Mouse (Mus musculus) limb, embryonic 14.5 days (tissue): Measurements from ENCODE around the gene Med22. TPM values are rescaled to one million over a fixed set of nuclear protein-coding genes. Genes with fewer than 3 reads are reported as not detected.

Source experiments
- ATAC-seq: fragments of 200-750 bp; cut with Nextera tagmentation; 2 replicates; pipeline ENCODE4 v1.8.0; 2017; ENCODE audit warnings: low read depth, moderate number of reproducible peaks, moderate TSS enrichment; ENCODE audit not compliant: low FRiP score
- DNase-seq: peaks from one replicate; pipeline ENCODE4 v3.0.0-alpha.2; 2015; ENCODE audit warnings: low spot score
- H3K27ac ChIP-seq: fragments of 300-500 bp; sonication (generic); replicated peaks from 2 replicates; pipeline ENCODE4 v1.5.1; 2014; ENCODE audit warnings: low read depth, mild to moderate bottlenecking, low read length, moderate library complexity, mixed read lengths
- H3K27me3 ChIP-seq: fragments of 300-500 bp; sonication (generic); 2 replicates; pipeline ENCODE4 v1.6.1; 2014; ENCODE audit warnings: low read length, mixed read lengths; ENCODE audit not compliant: control insufficient read depth, insufficient read depth
- H3K36me3 ChIP-seq: fragments of 300-500 bp; sonication (generic); 2 replicates; pipeline ENCODE4 v1.6.1; 2014; ENCODE audit warnings: mild to moderate bottlenecking, low read length, moderate library complexity, mixed read lengths; ENCODE audit not compliant: control insufficient read depth, insufficient read depth
- H3K4me1 ChIP-seq: fragments of 300-500 bp; sonication (generic); 2 replicates; pipeline ENCODE4 v1.6.1; 2014; ENCODE audit warnings: antibody characterized with exemption, low read length, mixed read lengths; ENCODE audit not compliant: control insufficient read depth, insufficient read depth
- H3K4me2 ChIP-seq: fragments of 300-500 bp; sonication (generic); replicated peaks from 2 replicates; pipeline ENCODE4 v1.6.1; 2014; ENCODE audit warnings: low read depth, mild to moderate bottlenecking, low read length, moderate library complexity; ENCODE audit not compliant: severe bottlenecking
- H3K4me3 ChIP-seq: fragments of 300-500 bp; sonication (generic); replicated peaks from 2 replicates; pipeline ENCODE4 v1.5.1; 2014; ENCODE audit warnings: low read length
- H3K9ac ChIP-seq: fragments of 300-500 bp; sonication (generic); 2 replicates; pipeline ENCODE4 v1.6.1; 2014; ENCODE audit warnings: mild to moderate bottlenecking, low read depth, low read length, moderate library complexity; ENCODE audit not compliant: severe bottlenecking
- H3K9me3 ChIP-seq: fragments of 300-500 bp; sonication (generic); 2 replicates; pipeline ENCODE4 v1.6.1; 2016; ENCODE audit warnings: low read length; ENCODE audit not compliant: control insufficient read depth
- POLR2A ChIP-seq: fragments of 200-500 bp; IDR thresholded peaks from 2 replicates; pipeline ENCODE4 v1.8.0; 2012; ENCODE audit warnings: inconsistent platforms, mild to moderate bottlenecking, moderate library complexity, borderline replicate concordance; ENCODE audit not compliant: insufficient read depth, insufficient read length; ENCODE audit errors: extremely low read depth
- WGBS: fragments of 180-500 bp; shearing (Covaris S2); extraction: QIAGEN DNeasy Blood & Tissue Kit; methylation state at CpG from one replicate; pipeline ENCODE4 v1.1.7; 2014; 5-methylcytosine and 5-hydroxymethylcytosine counted together
- polyA plus RNA-seq, 2 experiments: library from polyadenylated mRNA; depleted of rRNA in 1 of 2; stranded (reverse) in 1 of 2; unstranded in 1 of 2; fragments of >200 nt; fragmentation: Nextera tagmentation in 1 of 2; extraction: Ambion mirVana in 1 of 2; gene quantifications; 2 replicates each; pipeline versions ENCODE4 v1.2.1 to v1.2.3; 2012 to 2014

The Med22 gene
- polyA plus RNA-seq, 2 experiments = 32.7 to 49.0 TPM

- 92% methylated on average over 4 of the region's 4 CpGs for WGBS
- ATAC-seq (no peak), DNase-seq (no peak)
- H3K4me2 ChIP-seq = no peak overlapping the region
- H3K9me3 ChIP-seq = no peaks in the 10 kb centered on the region
- TF ChIP-seq POLR2A = no peak
- H3K27ac ChIP-seq = no peak overlapping the region
- no peak overlapping the region for H3K9ac ChIP-seq
- no peaks in the 10 kb centered on the region for H3K4me1 ChIP-seq
- no peaks in the 10 kb centered on the region for H3K27me3 ChIP-seq
- H3K4me3 ChIP-seq = no peak overlapping the region
- peaks cover 72% of the 10 kb centered on the region for H3K36me3 ChIP-seq
Measured at GRCm38 (mm10) chr2:26952193-26952592, 41.7 kb upstream of the Med22 start.

- Histone ChIP-seq H3K4me2 (no peak overlapping the region), H3K27ac (no peak overlapping the region), H3K9ac (no peak overlapping the region), H3K4me3 (no peak overlapping the region), H3K9me3 (no peaks in the 10 kb centered on the region), H3K4me1 (no peaks in the 10 kb centered on the region), H3K36me3 (peaks cover 64% of the 10 kb centered on the region), H3K27me3 (no peaks in the 10 kb centered on the region)
- DNase-seq (no peak), ATAC-seq (no peak)
- TF ChIP-seq POLR2A = no peak
- 84% methylated on average over 8 of the region's 8 CpGs for WGBS
Measured at GRCm38 (mm10) chr2:26951346-26951905, 40.9 kb upstream of the Med22 start.

- no peak overlapping the region for H3K4me2 ChIP-seq
- ATAC-seq (no peak), DNase-seq (no peak)
- no peak overlapping the region for H3K9ac ChIP-seq
- H3K4me1 ChIP-seq = no peaks in the 10 kb centered on the region
- no peak overlapping the region for H3K4me3 ChIP-seq
- no peaks in the 10 kb centered on the region for H3K9me3 ChIP-seq
- no peak for TF ChIP-seq POLR2A
- 74% methylated on average over 2 of the region's 2 CpGs for WGBS
- no peak overlapping the region for H3K27ac ChIP-seq
- peaks cover 54% of the 10 kb centered on the region for H3K36me3 ChIP-seq
- no peaks in the 10 kb centered on the region for H3K27me3 ChIP-seq
Measured at GRCm38 (mm10) chr2:26950411-26950810, 39.9 kb upstream of the Med22 start.

GRCm38 (mm10) chr2:26943253-26943652 lies 32.8 kb upstream of the Med22 start:
- Histone ChIP-seq H3K4me2 (no peak overlapping the region), H3K4me1 (no peaks in the 10 kb centered on the region), H3K27me3 (no peaks in the 10 kb centered on the region), H3K36me3 (peaks cover 2% of the 10 kb centered on the region; the same call in 1 of the 2 replicates), H3K27ac (no peak overlapping the region), H3K9me3 (no peaks in the 10 kb centered on the region), H3K9ac (no peak overlapping the region), H3K4me3 (no peak overlapping the region)
- ATAC-seq (no peak), DNase-seq (no peak)
- no peak for TF ChIP-seq POLR2A
- 83% methylated on average over 3 of the region's 3 CpGs for WGBS

GRCm38 (mm10) chr2:26941539-26941938 lies 31.1 kb upstream of the Med22 start:
- DNase-seq = no peak
- ATAC-seq = no peak
- H3K4me1 ChIP-seq = no peaks in the 10 kb centered on the region
- TF ChIP-seq POLR2A = no peak
- no peak overlapping the region for H3K27ac ChIP-seq
- H3K9me3 ChIP-seq = no peaks in the 10 kb centered on the region
- H3K4me3 ChIP-seq = no peak overlapping the region
- no peak overlapping the region for H3K9ac ChIP-seq
- H3K36me3 ChIP-seq = no peaks in the 10 kb centered on the region
- WGBS = 56% methylated on average over 5 of the region's 5 CpGs
- H3K4me2 ChIP-seq = no peak overlapping the region
- no peaks in the 10 kb centered on the region for H3K27me3 ChIP-seq

- Histone ChIP-seq H3K27ac (no peak overlapping the region), H3K9ac (no peak overlapping the region), H3K4me2 (no peak overlapping the region), H3K27me3 (no peaks in the 10 kb centered on the region), H3K4me1 (peaks cover 9% of the 10 kb centered on the region), H3K4me3 (no peak overlapping the region), H3K36me3 (peaks cover 4% of the 10 kb centered on the region; the same call in 1 of the 2 replicates), H3K9me3 (no peaks in the 10 kb centered on the region)
- no peak for ATAC-seq
- WGBS = 53% methylated on average over 1 of the region's 1 CpGs
- no peak for DNase-seq
- TF ChIP-seq POLR2A = no peak
Measured at GRCm38 (mm10) chr2:26936425-26936824, 25.9 kb upstream of the Med22 start.
